Mouse (Mus musculus): ENCODE results near the gene Olfr652.

Gene Olfr652

DNA sequence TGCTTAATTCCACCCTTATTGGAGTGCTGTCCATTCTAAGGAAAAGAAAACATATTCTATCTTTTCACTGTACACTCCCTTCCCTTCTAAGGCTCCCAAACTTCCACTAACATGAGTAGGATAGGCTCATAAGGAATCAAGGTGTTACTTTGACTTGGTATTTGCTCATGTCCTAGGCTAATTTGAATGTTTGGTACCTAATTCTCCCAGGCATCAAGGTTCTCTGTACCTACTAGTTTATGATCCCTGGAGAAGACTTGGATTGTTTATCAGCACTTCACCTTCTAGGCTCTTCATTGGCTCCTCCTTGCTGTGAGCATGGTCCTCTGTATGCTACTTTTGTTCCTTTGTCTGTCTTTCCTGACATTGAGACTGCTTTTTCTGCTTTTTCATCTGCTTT lies at the start of gene Olfr652:
TSS of gene Olfr652 (plus strand) at position 301 of the 400 bp plus-strand sequence.
- in situ Hi-C loops (cut with MboI; ENCODE audit: low sequenced_read_pairs) = no loop called here

DNA sequence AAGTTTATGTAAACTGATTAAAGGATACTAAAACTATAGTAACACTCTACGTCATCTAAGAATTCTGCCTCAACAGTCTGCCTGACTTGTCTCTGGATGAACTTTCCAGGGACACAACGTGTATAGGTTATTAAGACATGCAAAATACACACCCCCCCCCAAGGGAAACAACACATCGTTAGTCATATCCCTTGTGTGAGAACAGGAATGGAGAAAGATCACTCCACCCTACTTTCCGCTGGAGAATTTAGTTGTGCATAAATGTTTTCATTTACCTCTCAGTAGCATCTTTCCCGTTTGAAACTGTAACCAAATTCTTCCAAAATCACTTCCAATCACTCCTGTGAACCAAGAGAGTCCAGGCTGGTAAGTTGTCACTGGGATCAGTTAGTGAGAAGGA lies 10.9 kb upstream of the Olfr652 start, which contains the start of gene Olfr651:
TSS of gene Olfr651 (plus strand) at position 301 of the 400 bp plus-strand sequence.
- in situ Hi-C loops (cut with MboI; ENCODE audit: low sequenced_read_pairs) = no loop called here

DNA sequence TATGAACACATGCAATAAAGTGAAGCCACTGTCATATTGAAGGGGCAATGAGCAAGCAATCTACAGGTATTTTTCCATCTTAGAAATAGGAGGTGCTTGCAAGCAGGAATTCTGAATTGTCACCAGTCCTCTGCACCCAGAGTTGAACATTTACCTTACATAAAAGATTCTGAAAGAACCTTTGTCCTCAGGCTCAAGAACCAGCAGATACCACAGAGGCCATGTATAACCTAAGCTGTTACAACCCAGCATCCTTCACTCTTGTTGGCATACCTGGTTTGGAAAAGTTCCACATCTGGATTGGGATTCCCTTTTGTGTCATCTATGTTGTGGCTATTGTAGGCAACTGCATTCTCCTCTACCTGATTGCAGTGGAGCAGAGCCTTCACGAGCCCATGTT lies 8.0 kb upstream of the Olfr652 start:
- in situ Hi-C loops (cut with MboI; ENCODE audit: low sequenced_read_pairs) = no loop called here

DNA sequence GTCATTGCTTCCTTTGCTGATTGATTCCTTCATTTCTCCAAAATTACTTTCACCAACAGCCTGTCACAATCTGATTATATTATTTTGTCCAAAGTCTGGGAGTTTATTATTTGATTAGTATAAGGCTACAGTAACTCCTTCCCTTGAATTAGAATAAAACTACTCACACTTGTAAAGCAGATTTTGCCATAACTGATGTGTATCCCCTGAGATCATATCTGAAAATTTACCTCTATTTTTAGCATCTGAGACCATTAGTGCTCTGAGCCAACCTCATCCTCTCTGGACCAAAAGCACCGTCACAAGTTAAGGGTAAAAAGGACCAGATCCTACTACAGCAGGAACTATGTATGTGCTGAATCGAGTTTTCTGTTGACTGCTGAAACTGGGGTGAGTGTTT lies 16.3 kb downstream of the Olfr652 start, which contains the start of gene Olfr653:
TSS of gene Olfr653 (plus strand) at position 301 of the 400 bp plus-strand sequence.
- in situ Hi-C loops (cut with MboI; ENCODE audit: low sequenced_read_pairs) = no loop called here

DNA sequence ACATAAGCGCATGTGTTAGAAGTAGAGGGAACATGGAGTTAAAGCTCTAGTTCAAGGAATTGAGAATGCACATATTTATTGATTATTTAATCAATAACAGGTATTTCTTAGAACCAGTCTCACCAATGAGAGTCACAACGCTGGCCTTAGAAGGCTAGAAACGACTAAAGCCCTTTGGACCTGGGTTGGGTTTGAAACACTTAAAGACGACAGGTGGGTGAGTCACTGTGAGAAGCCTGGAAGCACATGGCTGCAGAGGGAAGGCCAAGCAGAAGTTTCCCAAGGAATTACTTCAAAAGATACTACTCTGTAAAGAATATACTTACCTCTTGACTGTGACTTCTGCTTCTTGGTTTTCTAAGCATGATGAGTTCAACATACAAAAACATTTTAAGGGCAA lies 20.1 kb downstream of the Olfr652 start:
- in situ Hi-C loops (cut with MboI; ENCODE audit: low sequenced_read_pairs) = no loop called here

DNA sequence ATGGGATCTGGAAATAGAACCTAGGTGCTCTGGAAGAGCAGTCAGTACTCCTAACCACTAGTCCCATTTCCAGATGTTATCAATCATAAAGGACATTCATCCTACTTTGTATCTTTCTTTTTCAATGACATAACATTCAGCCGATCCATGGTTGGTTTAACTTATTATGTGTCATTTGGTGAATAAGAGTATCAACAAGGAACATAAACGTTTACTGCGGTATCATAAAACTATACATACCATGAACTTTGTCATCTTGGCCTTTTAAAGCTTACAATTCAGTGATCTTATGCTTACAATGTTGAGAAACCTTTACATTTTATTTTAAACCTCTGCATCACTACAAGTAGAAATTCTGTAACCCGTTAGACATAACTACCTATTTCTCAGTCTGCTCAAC lies 20.7 kb downstream of the Olfr652 start:
- in situ Hi-C loops (cut with MboI; ENCODE audit: low sequenced_read_pairs) = no loop called here

DNA sequence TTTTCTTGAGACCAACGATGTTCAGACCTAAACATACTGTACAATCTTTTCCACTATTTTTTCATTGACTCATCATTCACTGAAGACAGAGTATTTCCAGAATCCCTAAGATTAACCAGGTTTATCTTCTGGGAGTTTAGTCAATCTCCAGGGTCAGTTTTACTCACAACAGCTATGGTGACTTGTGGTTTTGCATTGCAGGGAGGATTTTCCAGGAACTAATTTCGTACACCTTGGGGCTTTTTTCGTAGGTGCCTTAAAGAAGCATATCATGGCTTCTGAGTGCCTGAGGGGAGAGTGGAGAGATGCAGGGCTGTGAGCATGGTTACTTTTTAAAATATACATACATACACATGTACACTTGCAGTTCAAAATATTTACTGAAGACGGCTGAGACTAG lies 26.0 kb downstream of the Olfr652 start, which contains the start of gene Olfr654:
TSS of gene Olfr654 (plus strand) at position 301 of the 400 bp plus-strand sequence.
- in situ Hi-C loops (cut with MboI; ENCODE audit: low sequenced_read_pairs) = no loop called here

DNA sequence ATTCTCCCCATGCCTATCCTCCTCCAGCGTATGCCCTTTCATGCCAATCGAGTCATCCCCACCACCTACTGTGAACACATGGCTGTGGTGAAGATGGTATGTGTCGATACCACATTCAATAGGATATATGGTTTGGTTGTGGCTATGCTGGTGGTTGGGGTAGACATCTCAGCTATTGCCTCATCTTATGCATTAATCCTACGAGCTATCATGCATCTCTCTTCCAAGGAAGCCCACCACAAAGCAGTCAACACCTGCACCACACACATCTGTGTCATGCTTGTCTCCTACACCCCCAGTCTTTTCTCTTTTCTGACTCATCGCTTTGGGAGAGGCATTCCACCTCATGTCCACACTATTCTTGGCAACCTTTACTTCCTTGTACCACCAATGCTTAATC lies 27.6 kb downstream of the Olfr652 start:
- in situ Hi-C loops (cut with MboI; ENCODE audit: low sequenced_read_pairs) = no loop called here

DNA sequence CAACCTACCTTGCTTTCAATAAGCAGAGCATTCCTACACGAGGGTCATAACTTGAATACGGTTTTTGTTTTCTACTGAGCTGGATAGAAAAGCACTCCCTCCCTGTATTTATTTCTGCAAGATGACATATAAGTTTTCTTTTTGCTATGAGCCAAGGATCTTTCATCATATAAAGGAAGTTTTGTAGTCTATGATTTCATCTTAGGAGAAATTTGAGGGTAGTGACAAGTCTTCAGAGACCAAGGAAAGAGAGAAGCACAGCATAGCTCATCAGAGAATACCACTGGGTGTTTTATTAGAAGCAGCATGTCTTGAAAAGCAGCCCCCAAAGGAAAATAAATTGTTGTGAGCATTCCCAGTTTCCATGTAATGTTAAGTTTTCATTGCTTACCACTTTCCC lies 41.0 kb downstream of the Olfr652 start, which contains the start of gene Olfr655:
TSS of gene Olfr655 (minus strand) at position 101 of the 400 bp plus-strand sequence.
- in situ Hi-C loops (cut with MboI; ENCODE audit: low sequenced_read_pairs) = no loop called here

DNA sequence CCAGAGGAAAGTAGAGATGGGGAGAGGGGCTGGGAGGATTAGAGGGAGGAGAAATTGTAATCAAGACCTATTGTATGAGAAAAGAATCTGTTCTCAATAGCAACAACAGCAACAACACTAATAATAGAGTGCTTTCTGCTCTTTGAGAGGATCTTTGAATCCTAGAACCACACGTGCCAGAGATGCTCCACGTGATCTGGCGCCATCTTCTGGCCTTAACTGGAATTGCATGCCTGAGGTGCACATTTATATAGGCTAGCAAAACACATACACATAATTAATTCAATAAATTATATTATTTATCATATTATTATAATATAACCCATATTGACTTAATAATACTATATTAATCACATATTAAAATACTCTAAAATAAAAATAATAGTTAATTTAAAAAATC lies 42.5 kb downstream of the Olfr652 start:
- in situ Hi-C loops (cut with MboI; ENCODE audit: low sequenced_read_pairs) = no loop called here

DNA sequence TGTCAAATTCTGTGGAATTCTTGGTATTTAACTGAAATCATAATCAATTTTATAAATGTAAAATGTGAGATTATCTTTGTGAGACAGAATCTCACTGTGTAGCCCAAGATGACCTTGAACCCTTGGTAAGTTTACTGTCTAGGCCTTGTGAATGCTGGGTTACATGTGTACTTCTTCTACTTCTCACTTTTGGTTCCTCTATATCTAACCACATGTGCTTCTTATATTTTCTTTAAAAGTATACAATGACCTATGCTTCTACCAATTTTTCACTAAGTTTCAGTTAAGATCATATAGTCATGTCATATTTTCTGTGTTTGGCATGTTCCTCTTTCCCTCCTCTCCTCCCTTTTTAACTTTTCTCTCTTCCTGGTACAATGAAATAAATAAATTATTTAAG lies 44.0 kb downstream of the Olfr652 start:
- in situ Hi-C loops (cut with MboI; ENCODE audit: low sequenced_read_pairs) = no loop called here

DNA sequence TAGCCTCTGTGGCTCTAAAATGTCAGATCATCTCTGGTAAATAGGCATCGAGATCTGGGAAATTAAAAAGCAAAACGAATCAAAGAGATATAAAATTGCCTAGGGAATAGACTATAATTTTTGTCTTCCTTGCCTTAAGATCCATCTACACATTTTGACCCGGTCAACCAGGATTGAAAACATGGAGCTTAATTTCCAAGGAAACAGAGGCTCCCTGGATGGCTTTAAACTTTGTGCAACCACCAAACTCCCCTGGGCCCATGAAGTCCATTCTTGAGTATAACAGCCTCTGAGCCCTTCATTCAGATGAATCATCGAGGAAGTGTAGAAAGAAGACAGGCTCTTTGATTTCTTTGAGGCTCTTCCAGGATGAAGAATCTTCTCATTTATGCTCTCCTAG lies 53.0 kb downstream of the Olfr652 start, which contains the start of gene Olfr656:
TSS of gene Olfr656 (plus strand) at position 301 of the 400 bp plus-strand sequence.
- in situ Hi-C loops (cut with MboI; ENCODE audit: low sequenced_read_pairs) = no loop called here
